Mouse (Mus musculus): ENCODE measurements around the gene Cdkl1. TPM values are rescaled to one million over a fixed set of nuclear protein-coding genes. Genes with fewer than 3 reads are reported as not detected.

Cdkl1 gene
- total RNA-seq (2015) (0.11 TPM in 1 of 2 replicates, not detected in the other), total RNA-seq (2017) (0.15 TPM in 1 of 2 replicates, not detected in the other)

DNA sequence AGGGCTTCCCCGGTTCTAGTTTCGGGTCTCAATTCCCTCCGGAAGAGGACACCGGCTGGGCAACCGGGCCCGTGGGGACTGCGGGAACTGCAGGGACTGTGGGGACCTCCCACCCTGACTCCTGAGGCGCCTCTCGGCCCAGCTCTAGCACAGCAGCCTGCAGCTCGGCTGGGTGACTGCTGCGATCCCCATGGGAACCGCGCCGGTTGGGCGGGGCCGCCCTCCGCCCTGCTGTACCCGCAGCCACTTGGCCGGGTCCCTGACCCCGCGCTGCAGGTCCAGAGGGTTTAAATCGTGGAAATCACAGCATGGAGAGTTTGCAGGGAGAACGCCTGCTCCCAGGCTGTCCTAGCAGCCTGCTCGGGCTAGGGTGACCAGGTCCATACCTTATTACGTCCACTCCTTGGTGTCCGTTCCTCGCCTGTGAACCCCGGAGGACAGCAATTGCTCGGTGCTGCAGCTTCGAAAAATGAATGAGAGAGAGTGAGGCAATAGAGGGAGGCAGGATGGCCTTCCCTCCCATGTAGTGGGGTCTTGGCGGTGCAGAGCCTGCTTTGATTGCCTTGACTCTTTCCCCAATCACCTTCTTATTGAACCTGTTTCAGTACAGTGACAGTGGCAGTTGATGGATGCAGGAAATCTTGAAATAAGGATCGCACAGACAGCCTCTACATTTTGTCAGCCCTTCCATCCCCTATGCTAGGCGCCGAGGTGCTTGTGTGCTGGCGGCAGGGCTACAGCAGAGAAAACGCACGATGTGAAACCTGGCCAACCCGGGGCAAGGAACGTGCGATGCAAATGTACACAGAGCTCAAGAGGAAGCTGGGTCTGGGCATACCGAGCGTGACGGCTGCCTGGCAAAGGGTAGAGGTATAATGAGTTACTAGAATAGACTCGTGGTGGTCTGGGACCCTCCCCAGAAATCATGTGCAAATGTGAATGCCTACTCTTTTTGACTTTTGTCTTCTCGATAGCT lies at the start of gene Cdkl1:
Gene Cdkl1 (minus strand): TSS at position 738 of the 976 bp plus-strand sequence.
- ATAC-seq (ENCODE audit: poor library complexity, severe bottlenecking), result peak; percentile 87

DNA sequence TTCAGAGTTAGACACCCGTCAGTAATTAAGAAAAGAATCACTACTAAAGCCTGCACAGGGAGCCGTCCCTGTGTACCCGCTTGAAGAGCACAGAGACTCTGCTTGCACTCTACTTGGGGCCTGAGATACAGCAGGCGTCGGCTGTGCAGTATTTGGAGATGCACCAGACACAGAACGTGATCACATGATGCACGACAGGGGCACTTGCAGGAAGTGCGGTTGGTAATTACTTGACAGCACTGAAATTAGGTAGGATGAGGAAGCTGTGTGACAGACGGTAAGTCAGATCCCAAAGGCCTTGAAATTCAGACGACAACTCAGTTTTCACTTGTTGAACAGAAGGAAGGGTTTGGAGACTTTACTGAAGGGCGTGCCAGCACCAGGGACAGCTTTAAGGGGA lies 47.3 kb upstream of the Cdkl1 start:
- ATAC-seq (ENCODE audit: poor library complexity, severe bottlenecking), result peak; percentile 78

DNA sequence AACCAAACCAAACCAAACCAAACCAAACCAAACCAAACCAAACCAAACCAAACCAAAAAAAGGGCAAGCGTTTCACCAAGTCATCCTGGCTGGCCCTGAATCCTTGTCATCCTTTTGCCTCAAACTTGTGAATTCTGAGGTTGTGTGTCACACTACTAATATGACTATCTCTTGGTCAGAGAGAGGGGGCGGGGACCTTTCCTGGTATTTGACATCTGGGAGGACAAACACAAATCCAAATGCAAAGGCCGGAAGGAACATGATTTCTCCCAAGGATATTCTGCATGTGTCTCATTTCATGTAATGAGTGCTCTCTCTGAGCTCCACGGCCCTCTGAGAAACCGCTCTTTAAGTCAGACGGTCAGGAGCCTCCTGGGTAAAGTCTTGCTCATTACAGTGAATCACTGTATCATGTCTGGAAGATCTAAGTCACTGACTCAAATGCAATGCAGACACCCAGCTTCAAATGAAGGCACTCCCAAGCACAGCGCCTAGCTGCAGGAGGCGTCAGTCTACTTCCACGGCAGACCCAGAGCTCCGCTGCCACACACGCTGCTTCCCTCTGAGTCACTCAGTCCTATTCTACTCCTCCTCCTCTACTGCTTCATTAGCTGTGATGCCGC lies 43.0 kb upstream of the Cdkl1 start:
- ATAC-seq (ENCODE audit: poor library complexity, severe bottlenecking), result no peak

DNA sequence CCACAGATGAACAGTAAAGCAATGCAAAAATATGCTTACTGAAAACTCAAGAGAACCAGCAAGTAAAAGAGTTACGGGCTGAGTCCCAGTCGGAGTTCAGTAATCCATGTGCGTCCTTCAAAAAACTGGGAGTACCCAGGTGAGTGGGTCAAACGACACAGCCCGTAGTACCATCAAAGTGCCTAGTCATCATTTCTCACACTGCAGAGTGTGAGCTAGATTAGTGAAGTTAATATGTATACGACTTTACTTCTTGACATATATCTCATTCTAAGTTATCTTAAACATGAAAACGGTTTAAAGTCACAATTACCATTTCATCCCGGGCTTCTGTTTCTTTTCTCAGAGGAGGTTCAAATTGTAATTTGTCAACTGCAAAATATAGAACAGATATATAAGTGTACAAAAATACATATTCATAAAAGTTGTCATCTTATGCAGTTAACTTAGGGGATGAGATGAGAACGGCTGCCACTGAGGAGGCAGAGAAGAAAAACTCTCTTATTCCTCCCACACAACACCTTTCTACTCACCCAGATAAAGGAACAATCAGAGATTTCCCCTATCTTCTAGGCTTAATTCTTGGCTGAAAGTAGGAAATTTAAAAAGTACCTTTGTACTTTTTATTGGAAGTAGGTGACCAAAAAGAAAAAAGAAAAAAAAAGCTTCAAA lies 40.3 kb upstream of the Cdkl1 start:
- no peak for ATAC-seq (ENCODE audit: poor library complexity, severe bottlenecking)

DNA sequence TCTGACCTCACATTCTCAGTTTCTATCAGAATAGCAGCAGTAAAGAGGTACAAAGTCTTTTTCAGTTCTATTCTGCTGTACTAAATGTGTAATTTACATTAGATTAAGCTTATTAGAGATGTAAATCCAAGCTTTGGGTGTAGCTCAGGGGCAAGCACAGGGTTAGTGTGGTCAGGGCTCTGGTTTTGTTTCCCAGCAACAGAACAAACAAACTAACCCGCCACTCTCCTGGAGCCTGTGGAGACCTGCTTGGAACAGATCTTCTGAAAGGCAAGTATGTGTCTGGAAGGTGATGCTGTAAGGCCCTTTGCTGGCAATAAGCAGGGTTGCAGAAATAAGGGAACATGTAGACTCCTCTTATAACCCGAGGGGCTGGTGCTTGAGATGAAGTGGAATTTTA lies 37.1 kb upstream of the Cdkl1 start:
- no peak for ATAC-seq (ENCODE audit: poor library complexity, severe bottlenecking)

DNA sequence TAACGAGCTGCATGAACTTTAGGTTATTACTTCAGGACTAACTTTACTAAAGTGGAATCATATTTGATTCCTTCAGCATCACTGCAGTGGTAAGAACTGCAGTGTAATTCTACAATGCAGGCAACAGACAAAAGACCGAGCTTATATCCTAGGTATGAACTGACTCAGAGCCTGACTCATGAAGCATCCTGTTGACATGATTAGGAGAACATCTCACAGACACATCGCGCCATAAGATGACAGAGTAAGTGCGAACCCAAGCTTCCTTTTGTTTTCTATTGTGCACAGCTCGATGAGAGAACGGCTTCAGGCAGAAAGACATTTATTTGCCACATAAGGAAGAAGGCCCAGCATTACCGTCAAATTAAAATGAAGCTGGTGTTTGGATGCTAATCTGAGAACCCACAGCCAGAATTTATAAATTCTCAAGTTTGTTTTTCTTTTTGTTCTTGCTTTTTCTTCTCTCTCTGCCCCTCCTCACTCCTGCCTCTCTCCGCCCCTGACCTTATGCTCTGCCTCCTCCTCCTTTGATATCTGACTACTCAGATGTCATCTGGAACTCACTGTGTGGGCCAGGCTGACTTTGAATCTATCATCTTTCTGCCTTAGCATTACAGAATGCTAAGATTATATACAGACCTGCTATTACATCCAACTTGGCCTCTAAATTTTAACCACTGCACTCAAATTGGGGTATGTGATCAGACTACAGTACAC lies 34.0 kb upstream of the Cdkl1 start:
- ATAC-seq (ENCODE audit: poor library complexity, severe bottlenecking), result no peak

DNA sequence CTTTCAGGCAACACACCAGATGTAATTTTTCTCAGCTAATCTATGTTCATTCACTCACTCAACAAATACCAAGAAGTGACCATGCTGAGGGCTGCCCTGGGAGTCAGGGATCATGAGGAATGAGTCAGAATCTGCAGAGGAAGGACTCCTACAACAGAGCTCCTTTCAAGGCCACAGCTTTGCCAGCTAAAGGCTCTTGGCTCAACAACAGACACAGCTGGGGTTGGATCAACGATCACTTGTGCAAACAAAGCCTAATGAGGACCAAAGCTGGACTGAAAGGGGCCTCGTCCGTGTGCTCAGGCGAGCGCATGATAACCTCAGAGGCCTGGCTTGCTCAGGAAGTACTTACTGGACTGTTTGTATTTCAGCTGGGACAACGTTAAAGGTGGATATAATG lies 23.2 kb upstream of the Cdkl1 start:
- ATAC-seq (ENCODE audit: poor library complexity, severe bottlenecking), result no peak

DNA sequence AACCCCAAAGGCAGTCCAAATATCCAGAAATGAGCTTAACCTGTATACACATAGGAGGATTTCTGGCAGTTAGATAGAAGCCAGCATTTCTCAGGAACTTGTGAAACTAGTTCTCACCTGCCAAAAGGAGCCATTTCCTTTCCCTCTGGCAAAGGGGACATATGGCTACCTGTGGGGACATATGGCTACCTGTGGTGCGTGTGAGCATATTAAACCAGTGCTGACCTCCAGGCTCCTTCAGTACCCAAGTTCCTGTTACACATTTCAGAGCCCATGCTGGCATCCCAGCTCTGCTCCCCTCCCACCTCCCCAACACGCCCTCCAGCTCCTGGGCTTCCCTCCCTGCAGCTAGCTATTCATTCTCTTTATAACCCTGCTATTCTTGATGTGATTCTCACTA lies 22.5 kb upstream of the Cdkl1 start:
- no peak for ATAC-seq (ENCODE audit: poor library complexity, severe bottlenecking)

DNA sequence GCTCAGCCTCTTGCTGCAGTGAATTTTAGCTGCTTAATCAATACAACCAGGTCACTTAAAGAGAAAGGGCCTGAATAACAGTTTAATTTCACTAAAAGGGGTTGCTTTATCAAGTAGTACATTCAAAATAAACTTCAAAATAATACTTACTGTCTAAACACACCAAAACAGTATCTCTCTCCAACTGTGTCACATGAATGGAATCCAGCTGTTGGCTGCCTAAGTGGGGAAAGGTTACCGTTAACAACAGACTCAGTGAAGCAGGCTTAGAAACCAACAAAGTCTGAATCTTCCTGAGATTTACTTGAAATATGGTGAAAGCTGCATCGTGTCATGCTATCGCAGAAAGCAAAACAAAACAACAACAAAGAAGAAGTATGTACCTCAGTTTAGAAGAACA lies 21.9 kb upstream of the Cdkl1 start:
- no peak for ATAC-seq (ENCODE audit: poor library complexity, severe bottlenecking)

DNA sequence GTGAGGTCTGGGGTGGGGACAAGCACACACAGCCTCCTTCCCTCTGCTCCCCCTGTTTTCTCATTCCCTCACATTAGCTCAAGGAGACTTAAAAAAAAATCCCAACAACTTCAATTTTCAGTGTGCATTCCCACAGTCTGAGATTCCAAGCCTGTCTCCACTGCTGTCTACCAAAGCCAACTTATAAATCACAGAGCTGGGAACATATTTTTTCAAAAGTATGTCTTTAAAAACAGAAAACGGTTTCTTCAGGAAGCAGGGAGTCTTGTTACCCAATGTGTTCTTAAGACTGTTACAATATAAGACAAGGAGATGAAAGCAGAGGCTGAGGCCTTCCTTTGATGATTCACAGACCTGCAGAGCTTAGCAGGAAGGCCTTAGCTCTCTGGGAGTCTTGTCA lies 20.9 kb upstream of the Cdkl1 start:
- no peak for ATAC-seq (ENCODE audit: poor library complexity, severe bottlenecking)

DNA sequence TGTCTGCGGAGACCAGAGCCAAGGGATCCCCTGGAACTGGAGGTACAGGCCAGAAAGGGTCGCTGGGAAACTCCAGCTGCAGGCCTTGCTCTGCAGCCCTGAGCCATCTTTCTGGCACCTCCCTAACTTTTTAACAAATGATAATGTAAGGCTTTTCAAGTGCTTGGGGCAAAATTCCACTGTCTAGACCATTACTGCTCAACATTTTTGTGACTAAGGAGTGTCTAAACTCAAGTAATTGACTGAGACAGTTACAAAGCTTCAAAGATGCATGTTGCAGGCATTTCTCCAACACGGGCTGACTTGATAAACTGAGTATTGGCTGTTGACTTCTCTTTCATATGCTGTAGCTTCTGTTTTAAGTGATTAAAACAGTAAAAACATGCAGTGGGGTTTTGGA lies 18.4 kb upstream of the Cdkl1 start:
- ATAC-seq (ENCODE audit: poor library complexity, severe bottlenecking), result no peak

DNA sequence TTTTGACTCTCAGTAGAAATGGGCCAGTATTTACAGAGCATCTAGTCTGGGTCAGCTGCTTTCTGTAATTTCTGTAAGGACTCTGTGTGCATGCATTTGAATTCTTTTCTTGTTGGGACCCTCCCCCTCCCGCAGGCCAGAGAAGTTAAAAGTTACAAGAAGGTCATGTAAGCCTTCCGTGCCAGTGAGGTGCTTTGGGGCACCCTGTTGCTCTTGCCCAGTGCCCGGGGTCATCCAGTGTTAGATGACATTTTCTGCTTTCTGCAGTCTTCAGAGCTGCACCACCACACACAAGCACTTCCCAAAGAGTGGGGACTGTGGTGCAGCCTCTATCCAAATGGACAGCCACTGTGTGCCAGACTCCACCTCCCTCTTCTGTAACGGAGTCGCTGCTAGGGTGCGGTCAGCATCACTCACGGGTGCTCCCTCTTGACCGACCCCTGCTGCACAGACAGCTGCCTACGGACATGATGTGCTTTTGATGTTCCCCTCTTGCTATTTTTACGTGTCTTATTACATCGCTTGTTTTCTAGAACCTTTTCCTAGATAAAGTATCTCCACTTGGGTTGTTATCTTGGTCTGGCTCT lies 16.4 kb upstream of the Cdkl1 start:
- no peak for ATAC-seq (ENCODE audit: poor library complexity, severe bottlenecking)

DNA sequence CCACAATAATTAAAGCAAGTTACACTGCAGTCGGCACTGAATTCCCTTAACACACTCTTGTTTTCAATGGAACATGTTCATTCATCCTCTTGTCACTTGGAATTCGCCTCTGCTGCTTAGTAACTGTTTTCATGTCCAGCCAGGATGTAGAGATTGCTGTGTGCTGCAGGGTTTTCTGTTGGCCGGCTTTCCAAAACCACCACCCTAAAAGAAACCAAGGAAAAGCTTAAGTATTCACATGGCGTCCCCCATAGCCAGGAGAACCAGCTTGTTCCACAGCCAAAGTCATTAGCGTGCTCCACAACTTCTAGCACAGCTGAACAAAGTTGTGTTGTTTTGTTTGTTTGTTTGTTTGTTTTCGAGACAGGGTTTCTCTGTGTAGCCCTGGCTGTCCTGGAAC lies 14.1 kb upstream of the Cdkl1 start:
- no peak for ATAC-seq (ENCODE audit: poor library complexity, severe bottlenecking)

DNA sequence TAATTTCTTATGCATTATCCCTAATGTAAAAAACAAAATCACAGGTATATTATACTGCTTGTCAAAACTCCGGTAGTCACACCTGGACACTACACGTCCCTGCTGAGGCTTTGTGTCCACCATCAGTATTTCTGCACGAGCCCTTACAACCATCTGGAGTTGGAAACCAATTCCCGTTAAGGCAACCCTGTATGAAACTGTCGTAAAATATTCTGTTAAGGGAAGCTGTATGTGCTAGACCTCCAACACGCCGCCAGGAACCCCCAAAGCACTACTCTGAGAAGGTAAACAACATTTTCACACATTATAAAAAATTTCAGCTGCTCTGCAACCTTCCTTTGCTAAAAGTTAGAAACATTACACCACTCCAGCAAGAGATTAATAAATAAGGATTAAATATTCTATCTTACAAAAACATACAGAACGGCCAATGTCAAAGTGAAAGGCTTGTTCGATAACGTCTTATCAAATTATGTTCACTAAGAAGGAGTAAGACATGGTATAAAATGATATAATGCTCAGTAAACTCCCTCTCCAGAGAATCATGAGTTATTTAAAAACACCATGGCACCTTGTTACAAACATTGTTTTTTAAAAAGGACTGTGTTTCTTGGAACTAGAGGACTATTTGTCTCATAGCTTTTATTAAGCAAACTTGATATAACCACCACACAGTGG lies 13.5 kb upstream of the Cdkl1 start:
- ATAC-seq (ENCODE audit: poor library complexity, severe bottlenecking), result no peak

DNA sequence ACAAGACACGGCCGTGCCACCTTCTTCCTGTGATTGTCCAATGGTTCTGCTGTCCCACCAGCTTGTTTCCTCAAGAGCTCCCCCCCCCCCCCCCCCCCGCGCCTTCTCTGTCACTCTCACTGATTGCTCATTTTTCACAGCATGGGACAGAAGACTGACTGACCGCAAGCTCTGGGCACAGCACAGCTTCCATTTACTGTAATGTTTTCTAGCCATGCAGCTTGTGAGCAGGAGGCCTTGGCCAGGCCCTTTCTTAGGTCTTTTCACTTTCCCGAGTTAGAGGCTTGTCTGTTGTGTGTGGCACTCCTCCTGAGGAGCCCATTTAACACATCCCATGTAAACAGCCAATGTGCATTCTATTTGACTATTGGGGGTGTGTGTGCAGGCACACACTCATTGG lies 12.1 kb upstream of the Cdkl1 start:
- ATAC-seq (ENCODE audit: poor library complexity, severe bottlenecking), result no peak

DNA sequence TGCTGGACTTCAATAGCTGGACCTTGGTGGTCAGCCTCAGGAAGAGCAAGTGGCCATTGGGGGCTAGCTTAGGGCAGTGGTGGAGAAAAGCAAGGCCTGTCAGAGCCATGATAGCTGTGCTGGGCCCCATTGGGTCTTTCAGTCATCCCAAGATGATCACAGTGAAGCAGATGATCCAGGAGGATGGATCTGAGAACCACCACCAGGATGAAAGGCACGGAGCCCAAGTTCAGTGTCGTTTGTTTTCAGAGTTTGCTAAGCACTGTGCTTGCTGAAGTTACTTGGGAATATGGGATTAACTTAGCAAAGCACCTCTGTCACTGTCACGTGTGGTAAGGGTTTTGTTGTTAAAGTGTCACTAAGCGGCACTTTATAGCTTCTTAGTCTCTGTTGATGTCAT lies 9.5 kb upstream of the Cdkl1 start:
- ATAC-seq (ENCODE audit: poor library complexity, severe bottlenecking), result no peak

DNA sequence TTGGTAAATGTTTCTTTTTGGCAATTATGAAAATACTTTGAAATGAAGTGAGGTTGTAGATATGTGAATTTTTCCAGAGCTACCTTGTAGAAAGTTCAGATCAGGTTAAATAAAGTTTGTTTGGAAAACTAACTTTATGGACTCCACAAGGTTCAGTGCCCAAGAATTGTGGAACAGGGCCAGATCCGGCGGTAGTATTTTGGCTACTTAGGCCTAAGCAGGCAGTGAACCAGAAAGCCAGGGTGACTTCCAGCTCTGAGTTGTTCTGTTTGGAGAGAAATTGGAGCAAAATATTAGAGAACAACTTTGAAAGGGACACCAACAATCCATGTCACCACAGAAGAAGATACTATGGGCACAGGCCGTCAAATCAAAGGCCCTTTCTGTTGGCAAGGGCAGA lies 5.2 kb upstream of the Cdkl1 start:
- ATAC-seq (ENCODE audit: poor library complexity, severe bottlenecking), result no peak

DNA sequence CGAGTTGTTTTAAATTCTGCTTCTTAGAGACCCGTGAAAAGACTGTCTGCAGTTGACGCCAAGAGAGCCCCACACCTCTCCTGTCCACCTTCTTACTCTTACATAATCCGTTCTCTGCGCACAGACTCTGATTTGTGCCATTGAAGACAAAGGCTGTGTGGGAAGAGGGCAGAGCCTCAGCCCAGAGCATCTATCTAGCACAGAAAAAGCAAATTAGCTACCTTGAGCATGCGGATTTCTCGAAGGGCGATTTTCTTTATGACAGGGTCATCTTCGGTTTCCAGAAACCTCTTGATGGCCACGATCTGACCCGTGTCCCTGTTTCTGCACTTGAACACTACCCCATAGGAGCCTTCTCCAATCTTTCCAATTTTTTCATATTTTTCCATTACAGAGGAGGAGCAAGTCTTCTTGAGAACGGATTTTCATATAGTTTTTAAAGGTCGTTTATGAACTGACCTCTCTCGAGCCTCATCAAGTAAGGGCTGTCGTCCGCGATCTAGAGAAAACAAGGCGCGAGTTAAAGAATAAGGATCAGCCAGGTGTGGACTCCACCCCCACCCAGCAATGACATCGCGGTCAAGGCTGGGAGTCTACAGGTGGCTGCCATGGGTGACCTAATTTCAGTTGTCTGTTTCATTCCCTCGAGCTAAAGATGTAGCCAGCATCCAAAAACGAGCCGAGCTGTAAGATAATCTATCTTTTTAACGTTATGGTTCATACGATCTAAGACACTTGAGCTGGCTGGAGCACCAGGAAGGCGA lies 1.1 kb downstream of the Cdkl1 start:
- no peak for ATAC-seq (ENCODE audit: poor library complexity, severe bottlenecking)

DNA sequence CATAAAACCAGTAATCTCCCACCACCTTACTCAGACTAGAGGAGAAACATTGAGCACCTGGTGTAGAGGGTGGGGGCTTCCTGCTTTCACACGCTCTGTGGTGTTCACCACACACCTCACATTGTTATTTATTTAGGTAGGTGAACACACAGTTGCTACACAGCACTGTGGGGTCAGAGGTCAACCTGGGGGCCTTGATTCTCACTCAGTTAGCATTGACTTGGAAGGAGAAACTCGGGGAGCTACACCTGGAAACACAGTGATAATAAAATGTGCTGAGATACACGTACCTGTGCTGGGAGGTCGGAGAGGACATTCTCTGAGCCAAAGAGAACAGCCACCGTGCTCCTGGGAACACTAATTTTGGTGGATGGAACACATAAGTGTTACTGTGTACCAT lies 2.7 kb downstream of the Cdkl1 start:
- no peak for ATAC-seq (ENCODE audit: poor library complexity, severe bottlenecking)
